Mouse (Mus musculus): ENCODE data around the gene Uevld. TPM values are rescaled to one million over a fixed set of nuclear protein-coding genes. Genes with fewer than 3 reads are reported as not detected.

Uevld gene
- total RNA-seq, 1 experiment = 6.6 TPM

GRCm38 (mm10) chr7:46962806-46963618 is 4.7 kb upstream of the Uevld start:
- peak; percentile 67 for DNase-seq (ENCODE audit: low read depth, low spot score)
- 0 out of 4 replicates have a peak, but pooled peaks cover 0 to 1% of the 10 kb centered on the region in 2 experiments for H3K4me1 ChIP-seq (ENCODE audit: control insufficient read depth in 2 of 2, insufficient read depth in 2 of 2, low read length in 2 of 2, poor library complexity in 1 of 2)
- in situ Hi-C loops (cut with MboI; ENCODE audit: low sequenced_read_pairs in 2 of 2, unreplicated experiment in 2 of 2) = loop anchor here in 1 of 2 experiments (5.0 kb wide), 1 partner anchor 189 kb away; no protein-coding TSS in a partner anchor
- H3K4me3 ChIP-seq (ENCODE audit: insufficient read depth in 1 of 2, low read depth in 1 of 2, low read length in 2 of 2, poor library complexity in 1 of 2, severe bottlenecking in 1 of 2) = no peak overlapping the region
- no peak overlapping the region for H3K27ac ChIP-seq (ENCODE audit: insufficient read depth, low read depth, low read length, poor library complexity, severe bottlenecking)
- no peaks in the 10 kb centered on the region for H3K9me3 ChIP-seq (ENCODE audit: control insufficient read depth, insufficient read depth, low read depth, low read length)
- H3K36me3 ChIP-seq (ENCODE audit: control insufficient read depth, insufficient read depth, low read length, poor library complexity, severe bottlenecking) = no peaks in the 10 kb centered on the region
- no peak overlapping the region for H3K9ac ChIP-seq (ENCODE audit: insufficient read depth, low read depth, low read length, poor library complexity, severe bottlenecking)
- no peak for TF ChIP-seq ZNF384 (IDR thresholded peaks at IDR 0.05; ENCODE audit: low read depth, low read length)
- no peak for TF ChIP-seq CHD2 (IDR thresholded peaks at IDR 0.05; ENCODE audit: low read depth, low read length)
- TF ChIP-seq ZC3H11A (IDR thresholded peaks at IDR 0.05; ENCODE audit: borderline replicate concordance, low read depth, low read length) = peak; percentile 52; the same call in 1 of the 2 replicates

GRCm38 (mm10) chr7:46962132-46962531 is 3.8 kb upstream of the Uevld start:
- in situ Hi-C loops (cut with MboI; ENCODE audit: low sequenced_read_pairs in 2 of 2, unreplicated experiment in 2 of 2) = loop anchor here in 1 of 2 experiments (5.0 kb wide), 1 partner anchor 190 kb away; no protein-coding TSS in a partner anchor
- no peak for DNase-seq (ENCODE audit: low read depth, low spot score)

GRCm38 (mm10) chr7:46960991-46961390 is 2.7 kb upstream of the Uevld start:
- in situ Hi-C loops (cut with MboI; ENCODE audit: low sequenced_read_pairs in 2 of 2, unreplicated experiment in 2 of 2) = loop anchor here in 1 of 2 experiments (5.0 kb wide), 1 partner anchor 191 kb away; no protein-coding TSS in a partner anchor
- H3K27ac ChIP-seq (ENCODE audit: insufficient read depth, low read depth, low read length, poor library complexity, severe bottlenecking) = no peak overlapping the region
- no peak for TF ChIP-seq HCFC1 (IDR thresholded peaks at IDR 0.05; ENCODE audit: borderline replicate concordance, insufficient read depth, low read length)
- no peak for TF ChIP-seq ZNF384 (IDR thresholded peaks at IDR 0.05; ENCODE audit: low read depth, low read length)
- TF ChIP-seq MAFK (IDR thresholded peaks at IDR 0.05; ENCODE audit: insufficient read depth, low read depth, low read length) = no peak
- no peak for TF ChIP-seq ZC3H11A (IDR thresholded peaks at IDR 0.05; ENCODE audit: borderline replicate concordance, low read depth, low read length)
- H3K36me3 ChIP-seq (ENCODE audit: control insufficient read depth, insufficient read depth, low read length, poor library complexity, severe bottlenecking) = no peaks in the 10 kb centered on the region
- no peaks in the 10 kb centered on the region for H3K9me3 ChIP-seq (ENCODE audit: control insufficient read depth, insufficient read depth, low read depth, low read length)
- no peak overlapping the region for H3K9ac ChIP-seq (ENCODE audit: insufficient read depth, low read depth, low read length, poor library complexity, severe bottlenecking)
- H3K4me3 ChIP-seq (ENCODE audit: insufficient read depth in 1 of 2, low read depth in 1 of 2, low read length in 2 of 2, poor library complexity in 1 of 2, severe bottlenecking in 1 of 2) = no peak overlapping the region
- DNase-seq (ENCODE audit: low read depth, low spot score) = no peak
- 0 out of 4 replicates have a peak, but pooled peaks cover 0 to 1% of the 10 kb centered on the region in 2 experiments for H3K4me1 ChIP-seq (ENCODE audit: control insufficient read depth in 2 of 2, insufficient read depth in 2 of 2, low read length in 2 of 2, poor library complexity in 1 of 2)

More at GRCm38 (mm10) chr7:46962132-46962531, 3.8 kb upstream of the Uevld start:
- no peak for TF ChIP-seq MAFK (IDR thresholded peaks at IDR 0.05; ENCODE audit: insufficient read depth, low read depth, low read length)
- TF ChIP-seq ZNF384 (IDR thresholded peaks at IDR 0.05; ENCODE audit: low read depth, low read length) = no peak
- no peak for TF ChIP-seq ZC3H11A (IDR thresholded peaks at IDR 0.05; ENCODE audit: borderline replicate concordance, low read depth, low read length)
- TF ChIP-seq CHD2 (IDR thresholded peaks at IDR 0.05; ENCODE audit: low read depth, low read length) = no peak
- no peak for TF ChIP-seq HCFC1 (IDR thresholded peaks at IDR 0.05; ENCODE audit: borderline replicate concordance, insufficient read depth, low read length)
- Histone ChIP-seq H3K36me3 (ENCODE audit: control insufficient read depth, insufficient read depth, low read length, poor library complexity, severe bottlenecking) (no peaks in the 10 kb centered on the region), H3K4me3 (ENCODE audit: insufficient read depth in 1 of 2, low read depth in 1 of 2, low read length in 2 of 2, poor library complexity in 1 of 2, severe bottlenecking in 1 of 2) (no peak overlapping the region), H3K4me1 (ENCODE audit: control insufficient read depth in 2 of 2, insufficient read depth in 2 of 2, low read length in 2 of 2, poor library complexity in 1 of 2) (0 out of 4 replicates have a peak, but pooled peaks cover 0 to 1% of the 10 kb centered on the region in 2 experiments), H3K9me3 (ENCODE audit: control insufficient read depth, insufficient read depth, low read depth, low read length) (no peaks in the 10 kb centered on the region), H3K9ac (ENCODE audit: insufficient read depth, low read depth, low read length, poor library complexity, severe bottlenecking) (no peak overlapping the region), H3K27ac (ENCODE audit: insufficient read depth, low read depth, low read length, poor library complexity, severe bottlenecking) (no peak overlapping the region)

GRCm38 (mm10) chr7:46958853-46959252 is 526 bp upstream of the Uevld start:
- TF ChIP-seq ZC3H11A (IDR thresholded peaks at IDR 0.05; ENCODE audit: borderline replicate concordance, low read depth, low read length) (0 out of 2 replicates have a peak, but pooled peaks have one; percentile 1), HCFC1 (IDR thresholded peaks at IDR 0.05; ENCODE audit: borderline replicate concordance, insufficient read depth, low read length) (no peak), ZNF384 (IDR thresholded peaks at IDR 0.05; ENCODE audit: low read depth, low read length) (no peak), CHD2 (IDR thresholded peaks at IDR 0.05; ENCODE audit: low read depth, low read length) (no peak), MAFK (IDR thresholded peaks at IDR 0.05; ENCODE audit: insufficient read depth, low read depth, low read length) (no peak)
- Histone ChIP-seq H3K36me3 (ENCODE audit: control insufficient read depth, insufficient read depth, low read length, poor library complexity, severe bottlenecking) (peaks cover 3% of the 10 kb centered on the region), H3K4me3 (ENCODE audit: insufficient read depth in 1 of 2, low read depth in 1 of 2, low read length in 2 of 2, poor library complexity in 1 of 2, severe bottlenecking in 1 of 2) (peak overlapping the region in 1 of 2 experiments; percentile 97; a peak in 1 of 4 replicates), H3K27ac (ENCODE audit: insufficient read depth, low read depth, low read length, poor library complexity, severe bottlenecking) (no peak overlapping the region), H3K9me3 (ENCODE audit: control insufficient read depth, insufficient read depth, low read depth, low read length) (no peaks in the 10 kb centered on the region), H3K4me1 (ENCODE audit: control insufficient read depth in 2 of 2, insufficient read depth in 2 of 2, low read length in 2 of 2, poor library complexity in 1 of 2) (0 out of 4 replicates have a peak, but pooled peaks cover 1 to 2% of the 10 kb centered on the region in 2 experiments), H3K9ac (ENCODE audit: insufficient read depth, low read depth, low read length, poor library complexity, severe bottlenecking) (no peak overlapping the region)
- in situ Hi-C loops (cut with MboI; ENCODE audit: low sequenced_read_pairs in 2 of 2, unreplicated experiment in 2 of 2) = no loop called here
- no peak for DNase-seq (ENCODE audit: low read depth, low spot score)

Data from ES-E14 (cell line).